Mouse (Mus musculus) bone marrow, adult 2 months (tissue): ENCODE measurements around the gene Tbcc. TPM values are rescaled to one million over a fixed set of nuclear protein-coding genes. Genes with fewer than 3 reads are reported as not detected.

Experiments used
- H3K27ac ChIP-seq: fragments of 200-500 bp; 2 replicates; pipeline ENCODE4 v1.5.1; 2012; ENCODE audit warnings: low read depth, mild to moderate bottlenecking, control low read depth, inconsistent platforms, low read length; ENCODE audit not compliant: control insufficient read depth, poor library complexity, insufficient read depth
- H3K4me1 ChIP-seq: fragments of 200-500 bp; 2 replicates; pipeline ENCODE4 v1.6.1; 2011; ENCODE audit warnings: low read length; ENCODE audit not compliant: control insufficient read depth, insufficient read depth
- H3K4me3 ChIP-seq: fragments of 200-500 bp; replicated peaks from 2 replicates; pipeline ENCODE3; 2011; ENCODE audit warnings: mild to moderate bottlenecking, low read depth, low read length, control low read depth; ENCODE audit not compliant: control insufficient read depth
- CTCF ChIP-seq: fragments of 200-500 bp; IDR thresholded peaks from 2 replicates; pipeline ENCODE4 v1.5.1; 2011; ENCODE audit warnings: low read length, control low read depth; ENCODE audit not compliant: control insufficient read depth, insufficient read depth
- POLR2A ChIP-seq: fragments of 200-500 bp; IDR thresholded peaks from 2 replicates; pipeline ENCODE4 v1.6.1; 2011; ENCODE audit warnings: low read depth, mild to moderate bottlenecking, control low read depth, low read length, borderline replicate concordance; ENCODE audit not compliant: control insufficient read depth
- WGBS: fragments of 180-500 bp; shearing (Covaris S2); methylation state at CpG from one replicate; pipeline ENCODE4 v1.1.7; 2018; 5-methylcytosine and 5-hydroxymethylcytosine counted together
- polyA plus RNA-seq: library from polyadenylated mRNA; stranded (reverse); fragments of >200 nt; gene quantifications from 2 replicates; pipeline ENCODE4 v1.2.4, GENCODE M21; 2011; ENCODE audit warnings: low replicate concordance; ENCODE audit not compliant: missing spikeins, insufficient read depth, insufficient read length

Tbcc gene
- polyA plus RNA-seq, 1 experiment = 24.5 TPM

GRCm38 (mm10) chr17:46858749-46859444 lies 31.6 kb upstream of the Tbcc start:
- H3K4me3 ChIP-seq = no peak overlapping the region
- H3K27ac ChIP-seq = no peak overlapping the region
- H3K4me1 ChIP-seq = no peaks in the 10 kb centered on the region; the same call in 1 of the 2 replicates
- TF ChIP-seq CTCF (no peak), POLR2A (no peak)
- 27% methylated on average over 9 of the region's 9 CpGs for WGBS

DNA sequence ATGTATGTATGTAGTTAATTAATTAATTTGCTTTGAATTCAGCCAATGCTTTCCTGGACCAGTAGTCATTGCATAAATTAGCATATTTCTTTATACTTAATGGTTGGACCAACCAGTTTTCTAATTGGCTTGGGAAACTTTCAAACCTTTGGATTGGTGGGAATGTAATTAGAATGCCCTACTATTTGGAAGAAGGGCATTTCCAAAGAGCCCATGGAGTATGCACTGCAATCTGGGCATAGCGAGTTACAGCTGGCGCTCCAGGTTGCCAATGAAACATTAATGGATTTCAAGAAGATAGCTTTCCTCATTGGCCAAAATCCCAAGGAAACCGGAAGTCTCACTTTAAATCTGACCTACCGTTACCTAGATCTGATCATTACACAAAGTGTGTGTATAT lies 30.4 kb upstream of the Tbcc start:
- H3K27ac ChIP-seq = no peak overlapping the region
- no peaks in the 10 kb centered on the region; the same call in 1 of the 2 replicates for H3K4me1 ChIP-seq
- 91% methylated on average over 4 of the region's 4 CpGs for WGBS
- TF ChIP-seq POLR2A (no peak), CTCF (no peak)
- no peak overlapping the region for H3K4me3 ChIP-seq

DNA sequence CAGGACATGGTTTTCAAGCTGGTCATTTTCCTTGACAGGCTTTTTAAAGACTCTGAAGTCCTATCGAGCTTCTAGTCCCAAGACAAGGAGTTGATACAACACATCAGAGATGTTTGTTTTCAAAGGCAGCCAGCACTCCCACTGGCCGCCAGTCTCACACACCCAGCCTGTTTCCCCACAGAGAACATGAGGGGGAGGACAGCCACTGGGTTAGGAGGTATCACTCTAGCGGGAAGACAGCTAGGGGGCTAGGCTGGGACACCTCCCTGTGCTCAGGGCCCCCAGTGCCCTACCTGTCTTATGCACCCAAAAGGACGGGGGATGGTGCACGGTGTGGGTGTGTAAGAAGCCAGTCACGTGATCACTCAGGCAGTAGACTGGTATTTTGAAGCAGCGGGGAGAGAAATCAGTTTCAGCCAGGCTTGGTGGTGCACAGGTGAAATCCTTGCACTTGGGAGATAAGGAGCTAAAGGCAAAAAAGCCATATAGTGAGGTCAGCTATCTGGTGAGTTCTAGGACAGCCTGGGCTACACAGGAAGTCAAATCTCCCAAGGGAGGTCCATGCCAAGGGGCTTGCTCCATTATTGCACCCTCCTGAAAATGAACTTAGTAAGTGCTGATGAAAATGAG lies 25.8 kb upstream of the Tbcc start:
- TF ChIP-seq CTCF (no peak), POLR2A (no peak)
- H3K4me1 ChIP-seq = no peaks in the 10 kb centered on the region
- 78% methylated on average over 7 of the region's 7 CpGs for WGBS
- no peak overlapping the region for H3K4me3 ChIP-seq
- H3K27ac ChIP-seq = no peak overlapping the region

GRCm38 (mm10) chr17:46866836-46867235 lies 23.6 kb upstream of the Tbcc start:
- Histone ChIP-seq H3K4me1 (peaks cover 2% of the 10 kb centered on the region; the same call in 1 of the 2 replicates), H3K4me3 (no peak overlapping the region), H3K27ac (no peak overlapping the region)
- 82% methylated on average over 12 of the region's 12 CpGs for WGBS
- TF ChIP-seq POLR2A (no peak), CTCF (no peak)

GRCm38 (mm10) chr17:46870204-46870798 lies 20.2 kb upstream of the Tbcc start:
- peaks cover 2% of the 10 kb centered on the region; the same call in 1 of the 2 replicates for H3K4me1 ChIP-seq
- 27% methylated on average over 5 of the region's 5 CpGs for WGBS

GRCm38 (mm10) chr17:46870913-46871312 lies 19.6 kb upstream of the Tbcc start:
- no peak overlapping the region for H3K4me3 ChIP-seq
- H3K4me1 ChIP-seq = peaks cover 2% of the 10 kb centered on the region; the same call in 1 of the 2 replicates
- H3K27ac ChIP-seq = no peak overlapping the region
- no peak for TF ChIP-seq CTCF
- no peak for TF ChIP-seq POLR2A
- WGBS = 0% methylated on average over 1 of the region's 1 CpGs

More at GRCm38 (mm10) chr17:46870204-46870798, 20.2 kb upstream of the Tbcc start:
- Histone ChIP-seq H3K4me3 (no peak overlapping the region), H3K27ac (no peak overlapping the region)
- no peak; the same call in 1 of the 2 replicates for TF ChIP-seq CTCF
- TF ChIP-seq POLR2A = no peak

DNA sequence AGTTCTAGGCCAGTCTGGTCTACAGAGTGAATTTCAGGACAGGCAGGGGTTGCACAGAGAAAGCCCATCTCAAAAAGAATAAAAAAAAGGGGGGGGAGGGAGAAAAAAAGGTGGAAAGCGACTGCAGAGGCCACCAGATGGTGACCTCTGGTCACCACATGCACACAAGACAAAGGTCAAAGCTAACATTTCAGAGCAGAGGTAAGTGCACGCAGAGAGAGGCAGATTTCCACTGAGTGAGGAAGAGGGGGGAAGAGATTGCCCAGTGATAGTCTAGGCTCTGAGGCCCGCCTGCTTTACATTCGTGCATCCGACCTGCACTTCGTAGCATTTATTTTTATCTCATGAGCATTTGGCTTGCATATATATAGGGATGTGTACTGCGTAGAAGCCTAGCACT lies 17.7 kb upstream of the Tbcc start:
- TF ChIP-seq POLR2A (no peak), CTCF (no peak)
- H3K4me1 ChIP-seq = peaks cover 2% of the 10 kb centered on the region; the same call in 1 of the 2 replicates
- no peak overlapping the region for H3K27ac ChIP-seq
- no peak overlapping the region for H3K4me3 ChIP-seq
- WGBS = 84% methylated on average over 7 of the region's 7 CpGs

- Histone ChIP-seq H3K27ac (no peak overlapping the region), H3K4me3 (no peak overlapping the region), H3K4me1 (peaks cover 2% of the 10 kb centered on the region; the same call in 1 of the 2 replicates)
- WGBS = 21% methylated on average over 10 of the region's 10 CpGs
- TF ChIP-seq CTCF (no peak), POLR2A (no peak)
These were observed 16.4 kb upstream of the Tbcc start for GRCm38 (mm10) chr17:46874133-46874532.
